Mouse (Mus musculus) megakaryocyte, embryonic 14.5 days (primary cell): Measurements from ENCODE around the gene D630039A03Rik. TPM values are rescaled to one million over a fixed set of nuclear protein-coding genes. Genes with fewer than 3 reads are reported as not detected.

Experiments used
- H3K27me3 ChIP-seq: replicated peaks from 2 replicates; pipeline ENCODE3; 2012; ENCODE audit warnings: inconsistent platforms
- H3K36me3 ChIP-seq: replicated peaks from 2 replicates; pipeline ENCODE3; 2012; ENCODE audit warnings: low read length, inconsistent platforms, mixed read lengths
- H3K4me1 ChIP-seq: 2 replicates; pipeline ENCODE4 v1.6.1; 2012; ENCODE audit warnings: inconsistent platforms
- H3K4me3 ChIP-seq: replicated peaks from 2 replicates; pipeline ENCODE3; 2012; ENCODE audit warnings: moderate library complexity, mild to moderate bottlenecking, inconsistent platforms
- H3K9me3 ChIP-seq: 2 replicates; pipeline ENCODE4 v1.6.1; 2012; ENCODE audit warnings: inconsistent platforms
- FLI1 ChIP-seq: IDR thresholded peaks from 2 replicates; pipeline ENCODE4 v1.6.1; 2012; ENCODE audit warnings: low read length, inconsistent platforms, mixed read lengths
- GATA1 ChIP-seq: IDR thresholded peaks from 3 replicates; pipeline ENCODE4 v1.6.1; 2012; ENCODE audit warnings: mixed read lengths, low read length, inconsistent platforms, borderline replicate concordance
- polyA plus RNA-seq: library from polyadenylated mRNA; stranded (reverse); fragments of >175 nt; gene quantifications from 2 replicates; pipeline ENCODE4 v1.2.3, GENCODE M21; 2012; ENCODE audit warnings: low replicate concordance; ENCODE audit not compliant: insufficient read depth

D630039A03Rik gene
- polyA plus RNA-seq, 1 experiment: not detected

DNA sequence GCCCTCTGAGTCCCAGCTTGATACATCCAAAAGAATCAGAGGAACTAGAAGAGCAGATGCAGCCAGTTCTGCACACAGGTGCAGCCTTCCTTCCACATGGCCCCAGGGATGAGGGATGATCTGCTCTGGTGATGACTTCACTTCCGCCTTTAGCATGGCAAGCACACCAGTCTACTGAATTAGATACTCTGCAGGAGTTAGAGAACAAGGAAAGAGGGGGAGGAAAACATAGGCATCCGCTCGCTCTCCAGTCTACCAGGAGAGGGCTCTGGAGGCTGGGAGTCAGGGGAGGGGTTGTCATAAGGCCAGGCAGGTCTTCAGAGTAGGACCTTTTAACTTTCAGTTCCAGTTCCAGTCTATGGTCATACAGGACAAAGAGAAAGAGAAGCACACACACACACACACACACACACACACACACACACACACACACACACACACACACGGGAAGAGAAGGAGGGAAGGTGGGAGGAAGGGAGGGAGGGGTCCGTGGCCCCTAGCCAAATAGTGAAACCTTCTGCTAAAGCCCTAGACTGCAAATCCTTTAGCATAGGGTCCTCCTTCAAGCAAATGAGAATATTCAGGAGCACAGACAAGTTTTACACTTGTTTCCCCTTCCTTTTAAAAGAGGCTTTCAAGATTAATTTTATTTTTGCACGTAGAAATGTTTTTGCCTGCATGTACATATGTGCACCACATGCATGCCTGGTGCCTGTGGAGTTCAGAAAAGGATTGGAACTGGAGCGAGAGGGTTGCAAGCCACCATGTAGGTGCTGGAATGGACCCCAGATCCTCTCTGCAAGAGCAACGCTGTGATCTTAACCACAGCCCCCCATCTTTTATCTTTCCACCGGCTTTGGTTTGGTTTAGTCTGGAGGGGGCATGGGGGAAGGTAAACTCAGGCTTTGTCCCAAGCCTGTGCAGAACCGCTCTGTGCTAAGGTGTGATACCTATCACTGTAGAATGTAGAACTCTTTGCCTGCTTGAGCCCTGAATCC, 1.6 kb downstream of the D630039A03Rik start:
- Histone ChIP-seq H3K27me3 (peaks cover 20% of the 10 kb centered on the region), H3K4me1 (peaks cover 17% of the 10 kb centered on the region), H3K4me3 (no peak overlapping the region), H3K9me3 (peaks cover 3% of the 10 kb centered on the region; the same call in 1 of the 2 replicates), H3K36me3 (no peaks in the 10 kb centered on the region)
- TF ChIP-seq FLI1 (no peak), GATA1 (no peak)

DNA sequence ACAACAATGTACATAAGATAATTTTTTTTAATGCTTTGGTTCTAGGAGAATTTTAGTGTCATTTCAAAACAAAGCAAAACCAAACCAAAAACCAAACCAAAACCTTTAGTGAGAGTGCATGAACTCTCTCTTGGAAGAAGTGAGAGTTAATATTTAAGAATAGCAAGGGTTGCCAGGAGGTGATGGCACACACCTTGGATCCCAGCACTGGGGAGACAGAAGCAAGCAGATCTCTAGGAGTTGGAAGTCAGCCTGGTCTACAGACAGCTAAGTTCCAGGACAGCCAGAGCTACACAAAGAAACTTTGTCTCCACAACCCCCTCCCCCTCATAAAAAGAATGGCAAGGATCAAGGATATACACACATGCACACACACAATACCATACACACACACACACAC, 3.1 kb downstream of the D630039A03Rik start:
- Histone ChIP-seq H3K27me3 (peaks cover 28% of the 10 kb centered on the region), H3K9me3 (peaks cover 3% of the 10 kb centered on the region; the same call in 1 of the 2 replicates), H3K36me3 (no peaks in the 10 kb centered on the region), H3K4me3 (no peak overlapping the region), H3K4me1 (peaks cover 18% of the 10 kb centered on the region; the same call in 1 of the 2 replicates)
- TF ChIP-seq GATA1: no peak
- TF ChIP-seq FLI1: no peak

DNA sequence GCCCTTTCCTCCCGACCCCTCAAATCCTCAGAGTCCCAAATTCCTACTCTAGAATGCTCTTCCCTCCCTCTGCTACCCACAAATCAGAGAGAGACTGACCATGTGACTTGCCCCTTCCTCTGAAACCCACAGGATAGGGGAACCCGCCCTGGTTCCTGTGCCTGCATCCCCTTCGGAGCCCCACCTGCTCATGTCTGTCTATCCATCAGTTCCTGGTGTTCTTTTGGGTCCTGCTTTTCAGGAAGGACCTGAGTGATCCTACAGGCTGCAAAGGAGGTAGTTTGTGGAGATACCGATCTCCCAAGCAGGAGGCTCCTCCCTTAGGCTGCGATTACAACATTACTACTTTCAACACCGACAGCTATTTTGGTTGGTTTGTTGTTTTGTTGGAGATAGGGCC, 7.2 kb downstream of the D630039A03Rik start:
- Histone ChIP-seq H3K4me1 (peaks cover 14% of the 10 kb centered on the region), H3K4me3 (no peak overlapping the region), H3K36me3 (no peaks in the 10 kb centered on the region), H3K27me3 (peaks cover 32% of the 10 kb centered on the region), H3K9me3 (peaks cover 3% of the 10 kb centered on the region; the same call in 1 of the 2 replicates)
- TF ChIP-seq FLI1 (no peak), GATA1 (no peak)

DNA sequence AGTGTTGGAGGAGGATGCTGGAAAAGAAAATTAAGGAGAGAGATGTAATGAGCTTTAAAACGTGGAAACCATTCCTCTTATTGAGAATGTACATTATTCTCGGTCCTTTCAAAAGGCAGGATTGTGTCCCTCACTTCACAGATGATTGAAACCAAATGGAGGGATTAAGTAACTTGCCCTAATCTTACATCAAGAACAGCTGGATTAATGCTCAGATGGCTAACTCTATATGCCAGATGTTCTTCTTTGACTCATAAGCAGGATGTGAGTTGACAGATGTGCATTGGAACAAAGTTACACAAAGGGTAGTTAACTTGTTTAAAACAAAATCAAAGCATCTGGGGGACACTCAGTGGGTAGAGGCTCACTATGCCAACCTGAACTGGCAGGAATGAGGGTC, 9.4 kb downstream of the D630039A03Rik start:
- no peak for TF ChIP-seq FLI1
- TF ChIP-seq GATA1: no peak
- H3K36me3 ChIP-seq: no peaks in the 10 kb centered on the region
- H3K9me3 ChIP-seq: no peaks in the 10 kb centered on the region
- peaks cover 14% of the 10 kb centered on the region for H3K4me1 ChIP-seq
- peaks cover 36% of the 10 kb centered on the region for H3K27me3 ChIP-seq
- H3K4me3 ChIP-seq: no peak overlapping the region

DNA sequence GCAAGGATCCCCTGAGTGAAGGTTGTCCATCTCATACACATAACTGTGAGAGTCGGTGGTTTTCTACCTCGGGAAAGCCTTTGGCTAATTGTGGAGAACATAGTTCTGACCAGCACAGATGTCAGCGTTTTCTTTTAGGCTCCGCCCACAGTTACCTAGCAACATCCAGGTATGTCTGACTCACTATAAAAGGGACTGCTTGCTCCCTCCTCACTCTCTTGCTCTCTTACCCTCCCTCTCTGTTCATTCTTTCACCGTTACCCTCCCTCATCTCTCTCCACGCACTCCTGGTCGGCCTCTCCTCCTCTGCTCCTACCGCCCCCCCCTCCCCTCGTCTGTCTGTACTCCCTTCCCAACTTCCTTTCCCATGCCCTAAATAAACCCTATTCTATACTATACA, 11.5 kb downstream of the D630039A03Rik start:
- no peaks in the 10 kb centered on the region for H3K9me3 ChIP-seq
- H3K36me3 ChIP-seq: no peaks in the 10 kb centered on the region
- H3K4me3 ChIP-seq: peak overlapping the region; percentile 77
- peaks cover 14% of the 10 kb centered on the region for H3K4me1 ChIP-seq
- TF ChIP-seq FLI1: no peak
- TF ChIP-seq GATA1: no peak
- peaks cover 34% of the 10 kb centered on the region for H3K27me3 ChIP-seq

DNA sequence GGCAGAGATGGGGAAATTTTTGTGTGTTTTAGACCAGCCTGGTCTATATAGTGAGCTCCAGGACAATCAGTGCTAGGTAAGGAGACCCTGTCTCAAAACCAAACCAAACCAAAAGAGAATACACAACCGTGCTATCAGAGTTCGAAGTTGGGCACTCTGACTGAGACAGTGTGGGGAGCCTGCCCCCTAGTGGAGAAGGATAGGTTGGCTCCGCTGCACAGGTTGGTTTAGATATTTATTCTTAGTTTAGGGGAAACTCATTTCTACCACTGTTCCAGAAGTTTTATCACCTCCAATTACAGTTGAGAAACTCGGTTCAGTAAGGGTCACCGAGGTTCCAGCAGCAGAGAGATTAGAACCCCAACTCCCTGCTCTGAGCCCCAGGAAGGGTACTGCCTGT, 11.9 kb downstream of the D630039A03Rik start:
- Histone ChIP-seq H3K36me3 (no peaks in the 10 kb centered on the region), H3K4me1 (peaks cover 14% of the 10 kb centered on the region), H3K9me3 (no peaks in the 10 kb centered on the region), H3K4me3 (peak overlapping the region; percentile 77), H3K27me3 (peaks cover 34% of the 10 kb centered on the region)
- TF ChIP-seq FLI1 (no peak), GATA1 (no peak)

DNA sequence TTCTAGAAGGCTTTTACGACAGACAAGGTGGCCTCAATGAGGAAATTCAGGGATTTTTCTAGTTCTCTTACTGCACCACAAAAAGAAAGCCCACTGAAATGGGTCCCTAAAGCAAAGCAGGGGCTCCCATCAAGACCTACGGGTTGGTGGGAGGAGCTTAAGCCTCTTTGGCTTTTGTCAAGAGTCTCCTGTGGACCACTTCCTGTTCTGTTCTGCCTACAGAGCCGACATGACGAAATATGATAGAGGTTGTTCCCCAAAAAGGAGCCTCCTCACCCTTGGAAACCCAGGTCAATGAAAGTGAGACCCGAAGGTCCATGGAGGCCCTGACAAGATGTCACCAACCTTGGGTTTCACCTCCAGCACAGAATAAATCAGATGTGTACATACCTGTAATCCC, 13.5 kb downstream of the D630039A03Rik start:
- H3K4me1 ChIP-seq: peaks cover 10% of the 10 kb centered on the region
- no peaks in the 10 kb centered on the region for H3K36me3 ChIP-seq
- TF ChIP-seq GATA1 (no peak), FLI1 (no peak)
- H3K4me3 ChIP-seq: no peak overlapping the region
- H3K27me3 ChIP-seq: peaks cover 23% of the 10 kb centered on the region
- no peaks in the 10 kb centered on the region; the same call in 1 of the 2 replicates for H3K9me3 ChIP-seq

DNA sequence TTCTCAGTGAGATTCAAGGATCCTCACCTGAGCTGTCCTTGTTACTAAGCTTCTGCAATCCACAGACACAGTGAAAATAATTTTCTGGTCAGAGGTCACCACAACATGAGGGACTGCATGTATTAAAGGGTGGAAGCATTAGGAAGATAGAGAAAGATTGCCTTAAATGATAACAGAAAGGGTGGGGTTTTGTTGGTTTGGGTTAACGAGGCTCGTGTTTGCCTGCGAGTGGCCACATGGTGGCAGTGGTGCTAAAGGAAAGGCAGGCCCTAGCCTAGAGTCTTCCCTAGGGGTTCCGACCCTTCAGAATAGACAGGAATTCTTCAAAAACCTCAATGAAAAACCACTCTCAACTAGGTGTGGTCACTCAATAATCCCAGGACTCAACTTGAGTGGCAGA, 14.9 kb downstream of the D630039A03Rik start:
- H3K4me1 ChIP-seq: peaks cover 11% of the 10 kb centered on the region
- H3K36me3 ChIP-seq: no peaks in the 10 kb centered on the region
- H3K27me3 ChIP-seq: peaks cover 18% of the 10 kb centered on the region
- no peak overlapping the region for H3K4me3 ChIP-seq
- TF ChIP-seq GATA1: no peak
- TF ChIP-seq FLI1: no peak
- no peaks in the 10 kb centered on the region; the same call in 1 of the 2 replicates for H3K9me3 ChIP-seq

DNA sequence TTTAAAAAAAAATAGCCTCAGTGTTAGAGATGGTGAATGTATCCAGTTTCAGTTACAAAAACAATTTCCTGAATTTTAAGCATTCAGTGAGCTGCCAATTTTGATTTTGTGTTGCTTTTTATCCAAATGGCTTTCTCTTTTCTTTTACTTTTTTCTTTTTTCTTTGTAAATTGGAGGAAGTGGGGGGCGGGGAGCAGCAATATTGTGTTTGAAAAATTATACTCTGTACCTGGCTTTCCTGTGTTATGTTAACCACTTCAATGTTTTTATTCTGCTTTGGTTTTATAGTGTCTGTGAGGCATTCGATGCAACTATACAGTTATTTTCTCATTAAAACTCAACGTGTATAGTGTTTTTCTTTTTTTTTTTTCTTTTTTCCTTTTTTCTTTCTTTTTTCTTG, 19.5 kb downstream of the D630039A03Rik start:
- H3K27me3 ChIP-seq: peaks cover 3% of the 10 kb centered on the region
- TF ChIP-seq GATA1 (no peak), FLI1 (no peak)

DNA sequence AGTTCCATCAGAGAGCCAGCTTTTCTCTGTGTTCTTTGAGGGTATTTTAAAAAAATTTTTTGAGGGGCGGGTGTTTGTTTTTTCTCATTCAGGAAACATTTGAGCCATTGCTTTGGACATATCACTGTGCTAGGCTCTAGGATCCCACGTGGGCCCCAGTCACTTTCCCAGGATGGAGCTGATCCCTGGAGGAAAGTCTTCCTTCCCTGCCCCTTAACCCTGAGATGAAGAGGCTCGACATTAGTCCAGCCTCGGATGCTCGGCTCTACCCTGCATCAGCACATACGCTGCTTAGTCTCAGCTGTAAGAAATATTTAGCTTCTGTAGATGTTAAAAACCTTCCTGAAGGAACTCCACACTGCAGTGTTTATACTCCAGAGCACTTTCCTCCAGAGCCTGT, 20.2 kb downstream of the D630039A03Rik start:
- H3K36me3 ChIP-seq: peaks cover 7% of the 10 kb centered on the region
- peaks cover 12% of the 10 kb centered on the region for H3K4me1 ChIP-seq
- peaks cover 3% of the 10 kb centered on the region for H3K27me3 ChIP-seq
- no peaks in the 10 kb centered on the region; the same call in 1 of the 2 replicates for H3K9me3 ChIP-seq
- no peak for TF ChIP-seq GATA1
- TF ChIP-seq FLI1: no peak
- no peak overlapping the region for H3K4me3 ChIP-seq

More for the DNA sequence above, 19.5 kb downstream of the D630039A03Rik start:
- no peaks in the 10 kb centered on the region; the same call in 1 of the 2 replicates for H3K9me3 ChIP-seq
- H3K4me3 ChIP-seq: no peak overlapping the region
- peaks cover 7% of the 10 kb centered on the region for H3K36me3 ChIP-seq
- peaks cover 12% of the 10 kb centered on the region for H3K4me1 ChIP-seq
